Mouse (Mus musculus): ENCODE measurements around the gene Gm11562.

Gene Gm11562

DNA sequence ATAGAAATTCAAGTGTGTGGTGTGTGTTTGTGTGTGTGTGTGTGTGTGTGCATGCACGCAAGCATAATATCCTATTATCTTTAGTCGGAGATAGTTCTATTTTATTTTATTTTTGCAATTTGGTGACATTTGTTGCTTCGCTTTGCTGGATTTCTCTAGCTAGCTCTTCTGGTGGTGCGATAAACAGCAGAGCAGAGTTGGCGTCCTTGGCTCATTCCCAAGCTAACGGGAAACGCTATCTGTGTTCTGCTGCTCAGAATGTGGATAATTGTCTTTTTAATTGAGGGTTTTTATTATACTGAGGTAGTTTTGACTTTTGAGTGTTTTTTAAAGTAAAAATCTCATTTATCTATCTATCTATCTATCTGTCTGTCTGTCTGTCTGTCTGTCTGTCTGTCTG, 35.1 kb downstream of the Gm11562 start:
- peak; percentile 35 to 41 for DNase-seq (ENCODE audit: low spot score in 2 of 2)

DNA sequence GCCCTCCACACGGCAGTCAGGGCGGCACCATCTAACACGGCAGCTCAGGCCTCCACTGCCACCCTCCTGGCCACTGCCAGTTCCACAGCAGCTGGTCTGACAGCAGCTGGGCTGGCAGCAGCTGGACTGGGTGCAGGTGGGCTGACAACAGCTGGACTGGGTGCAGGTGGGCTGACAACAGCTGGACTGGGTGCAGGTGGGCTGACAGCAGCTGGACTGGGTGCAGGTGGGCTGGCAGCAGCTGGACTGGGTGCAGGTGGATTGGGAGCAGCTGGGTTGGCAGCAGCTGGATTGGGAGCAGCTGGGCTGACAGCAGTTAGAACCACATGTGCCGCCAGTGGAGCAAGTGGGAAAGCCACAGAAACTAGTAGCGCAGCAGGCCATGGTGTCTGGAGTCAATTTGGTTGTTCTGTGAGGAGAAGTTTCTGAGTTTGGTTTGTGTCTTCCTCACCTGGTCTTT, 37.0 kb downstream of the Gm11562 start, which contains the start of gene Krtap1-4:
Krtap1-4 (minus strand) TSS at position 410 of the 460 bp plus-strand sequence.
- DNase-seq (ENCODE audit: low spot score in 2 of 2) = no peak

DNA sequence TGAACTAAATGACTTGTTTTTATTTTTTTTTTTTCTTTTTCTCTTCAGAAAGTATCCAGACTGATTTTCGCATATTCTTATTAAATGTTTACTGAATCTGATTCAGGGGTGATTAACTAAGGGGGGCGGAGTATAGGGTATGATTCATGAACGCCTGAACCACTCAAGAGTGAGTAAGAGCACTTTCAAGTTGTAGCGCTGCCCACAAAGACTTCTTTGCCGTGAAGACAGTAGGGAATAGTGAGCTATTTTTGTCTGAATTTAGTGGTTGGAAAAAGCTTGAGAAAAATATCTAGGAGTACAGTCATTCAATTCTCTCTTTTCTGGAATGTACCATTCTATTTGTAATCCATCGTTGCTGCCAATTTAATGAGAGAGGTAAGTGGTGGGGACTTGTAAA, 38.7 kb downstream of the Gm11562 start:
- DNase-seq (ENCODE audit: low spot score in 2 of 2) = no peak

DNA sequence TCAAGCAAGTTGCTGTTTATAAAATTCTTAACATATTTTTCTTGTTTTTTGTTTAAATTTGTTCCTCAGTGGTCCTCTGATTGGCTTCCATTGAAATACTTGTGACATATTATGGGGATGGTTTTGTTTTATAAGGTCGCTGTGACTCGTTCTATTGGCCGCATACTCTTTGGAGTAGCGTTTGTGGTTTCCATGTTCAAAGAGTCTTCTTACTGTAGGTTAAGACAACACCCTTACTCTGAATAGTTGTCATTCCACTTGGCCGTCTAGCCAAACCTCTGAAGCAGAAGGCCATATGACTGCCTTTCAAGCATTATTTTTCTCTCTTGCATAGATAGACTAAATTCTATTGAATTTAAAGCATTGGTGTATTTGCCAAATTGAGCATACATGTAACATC, 39.2 kb downstream of the Gm11562 start:
- no peak for DNase-seq (ENCODE audit: low spot score in 2 of 2)

DNA sequence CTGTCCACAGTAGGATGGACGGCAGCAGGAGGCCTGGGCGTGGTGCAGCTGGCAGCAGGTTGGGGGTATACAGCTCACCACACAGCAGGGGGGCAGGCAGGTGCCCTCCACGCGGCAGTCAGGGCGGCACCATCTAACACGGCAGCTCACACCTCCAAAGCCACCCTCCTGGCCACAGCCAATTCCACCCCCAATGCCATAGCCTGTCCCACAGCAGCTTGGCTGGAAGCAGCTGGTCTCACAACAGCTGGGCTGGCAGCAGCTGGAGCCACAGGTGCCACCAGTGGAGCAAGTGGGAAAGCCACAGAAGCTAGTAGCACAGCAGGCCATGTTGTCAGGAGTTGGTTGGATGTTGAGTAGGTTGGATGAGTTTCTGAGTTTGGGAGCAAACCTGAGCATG, 39.6 kb downstream of the Gm11562 start, which contains the start of gene Krtap1-5:
Krtap1-5 (minus strand) TSS at position 381 of the 400 bp plus-strand sequence.
- no peak for DNase-seq (ENCODE audit: low spot score in 2 of 2)

DNA sequence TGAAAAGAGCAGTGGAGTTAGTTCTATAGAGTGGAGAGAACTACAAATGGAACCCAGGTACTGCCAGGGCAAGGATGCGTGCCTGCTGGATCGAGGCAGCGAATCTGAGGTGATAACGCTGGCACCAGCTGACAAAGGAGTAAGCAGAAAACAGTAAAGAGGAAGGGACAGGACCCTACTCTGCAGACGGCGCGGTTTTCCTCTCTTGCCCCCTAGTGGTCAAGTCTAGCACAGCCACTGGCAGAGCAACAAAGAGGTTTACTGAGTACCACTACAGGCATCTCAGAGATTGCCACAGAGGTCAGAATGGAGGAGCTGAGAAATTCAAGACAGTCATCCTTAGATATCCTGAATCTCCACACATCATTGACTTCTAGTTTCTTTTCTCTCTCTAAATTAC, 46.1 kb downstream of the Gm11562 start:
- DNase-seq (ENCODE audit: low spot score in 2 of 2) = peak; percentile 55 to 73

DNA sequence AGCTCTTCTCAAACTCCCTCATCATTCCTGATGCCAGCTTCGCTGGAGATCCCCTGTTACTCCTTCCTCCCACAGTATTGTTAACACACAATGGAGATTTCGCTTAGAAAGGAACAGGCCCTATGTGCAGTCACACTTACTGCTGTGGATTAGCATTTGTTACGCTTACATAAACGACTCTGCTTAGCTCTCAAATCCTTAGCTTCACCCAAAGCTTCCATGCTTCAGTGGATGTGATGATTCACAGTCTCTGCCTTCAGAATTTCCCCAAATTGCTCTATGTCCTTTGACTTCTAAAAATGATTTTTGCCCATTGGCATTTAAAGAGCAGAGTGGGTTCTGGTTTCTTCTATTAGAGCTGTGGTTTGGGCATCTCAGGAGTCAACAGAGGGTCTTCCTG, 47.1 kb downstream of the Gm11562 start:
- no peak for DNase-seq (ENCODE audit: low spot score in 2 of 2)

Data from right cerebral cortex, postnatal 10 days (tissue).